Mouse (Mus musculus) midbrain, embryonic 11.5 days (tissue): Measurements from ENCODE around the gene Zzef1. TPM values are rescaled to one million over a fixed set of nuclear protein-coding genes. Genes with fewer than 3 reads are reported as not detected.

Experiments
- ATAC-seq: fragments of 200-750 bp; cut with Nextera tagmentation; 2 replicates; pipeline ENCODE4 v1.8.0; 2017; ENCODE audit warnings: moderate TSS enrichment, moderate library complexity; ENCODE audit not compliant: low FRiP score
- DNase-seq: peaks from one replicate; pipeline ENCODE4 v3.0.0; 2015; ENCODE audit warnings: low spot score; ENCODE audit errors: missing footprints
- H3K27ac ChIP-seq: fragments of 300-500 bp; sonication (generic); 2 replicates; pipeline ENCODE4 v1.5.1; 2014; ENCODE audit warnings: low read depth, low read length
- H3K27me3 ChIP-seq: fragments of 300-500 bp; sonication (generic); 2 replicates; pipeline ENCODE4 v1.6.1; 2014; ENCODE audit warnings: mild to moderate bottlenecking, low read length, moderate library complexity, mixed read lengths; ENCODE audit not compliant: control insufficient read depth, insufficient read depth
- H3K36me3 ChIP-seq: fragments of 300-500 bp; sonication (generic); 2 replicates; pipeline ENCODE4 v1.6.1; 2014; ENCODE audit warnings: mild to moderate bottlenecking, low read length, moderate library complexity, mixed read lengths; ENCODE audit not compliant: control insufficient read depth, insufficient read depth
- H3K4me1 ChIP-seq: fragments of 300-500 bp; sonication (generic); 2 replicates; pipeline ENCODE4 v1.6.1; 2014; ENCODE audit warnings: low read length; ENCODE audit not compliant: control insufficient read depth, insufficient read depth
- H3K4me2 ChIP-seq: fragments of 300-500 bp; sonication (generic); 2 replicates; pipeline ENCODE4 v1.6.1; 2014; ENCODE audit warnings: mild to moderate bottlenecking, moderate library complexity
- H3K4me3 ChIP-seq: fragments of 300-500 bp; sonication (generic); 2 replicates; pipeline ENCODE4 v1.5.1; 2014; ENCODE audit warnings: low read depth, low read length
- H3K9ac ChIP-seq: fragments of 300-500 bp; sonication (generic); 2 replicates; pipeline ENCODE4 v1.6.1; 2014; ENCODE audit warnings: low read length
- H3K9me3 ChIP-seq: fragments of 300-500 bp; sonication (generic); 2 replicates; pipeline ENCODE4 v1.6.1; 2016; ENCODE audit warnings: low read length; ENCODE audit not compliant: control insufficient read depth
- WGBS: fragments of 180-500 bp; shearing (Covaris S2); extraction: QIAGEN DNeasy Blood & Tissue Kit; methylation state at CpG from one replicate; pipeline ENCODE4 v1.1.7; 2014; 5-methylcytosine and 5-hydroxymethylcytosine counted together
- polyA plus RNA-seq: library from polyadenylated mRNA; unstranded; fragments of >200 nt; fragmentation: Nextera tagmentation; extraction: Ambion mirVana; gene quantifications from 2 replicates; pipeline ENCODE4 v1.2.1, GENCODE M21; 2014

The Zzef1 gene
- polyA plus RNA-seq, 1 experiment from 2014 or later: 8.3 TPM

- Histone ChIP-seq H3K27ac (no peak overlapping the region), H3K9ac (no peak overlapping the region), H3K36me3 (peaks cover 15% of the 10 kb centered on the region), H3K4me2 (no peak overlapping the region), H3K4me3 (no peak overlapping the region), H3K9me3 (no peaks in the 10 kb centered on the region), H3K4me1 (no peaks in the 10 kb centered on the region), H3K27me3 (no peaks in the 10 kb centered on the region)
- 85% methylated on average over 4 of the region's 4 CpGs for WGBS
- no peak for DNase-seq
- no peak for ATAC-seq
Measured at GRCm38 (mm10) chr11:72908391-72908790, 112.4 kb downstream of the Zzef1 start.

DNA sequence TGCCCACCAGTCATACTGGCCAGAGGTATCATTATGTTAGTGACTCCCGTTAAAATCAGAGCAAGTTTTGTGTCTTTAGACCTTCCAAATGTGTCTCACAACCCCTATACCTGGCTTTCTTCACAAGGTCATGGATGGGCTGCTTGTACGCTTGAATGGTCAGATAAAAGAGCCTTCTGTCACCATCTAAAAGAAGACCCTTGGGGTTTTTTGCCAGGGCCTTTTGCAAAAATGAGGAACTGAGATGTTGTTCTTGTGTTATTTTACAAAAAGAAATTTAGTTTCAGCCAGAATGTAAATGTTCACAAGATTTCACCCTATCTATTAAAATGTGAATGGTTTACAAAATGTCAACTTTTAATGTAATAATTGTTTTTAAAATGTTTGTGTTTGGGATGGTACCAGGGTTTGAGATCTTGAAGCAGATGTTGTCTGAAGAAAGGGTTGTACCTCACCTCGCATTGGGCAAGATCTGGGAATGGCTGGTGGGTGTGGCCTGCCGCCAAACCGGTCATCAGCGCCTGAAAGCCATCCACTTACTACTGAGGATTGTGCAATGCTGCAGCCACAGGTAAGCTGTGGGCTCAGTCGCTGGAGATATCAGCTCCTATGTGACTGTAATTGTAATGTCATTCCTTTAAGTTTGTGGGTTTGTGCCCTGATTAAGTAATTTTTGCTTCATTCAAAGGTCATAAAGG is 121.4 kb downstream of the Zzef1 start:
- no peak for DNase-seq
- no peak overlapping the region for H3K27ac ChIP-seq
- H3K4me2 ChIP-seq: no peak overlapping the region
- no peak for ATAC-seq
- H3K9ac ChIP-seq: no peak overlapping the region
- H3K4me3 ChIP-seq: no peak overlapping the region
- no peaks in the 10 kb centered on the region for H3K4me1 ChIP-seq
- H3K36me3 ChIP-seq: peaks cover 12% of the 10 kb centered on the region; the same call in 1 of the 2 replicates
- no peaks in the 10 kb centered on the region for H3K27me3 ChIP-seq
- 83% methylated on average over 7 of the region's 7 CpGs for WGBS
- H3K9me3 ChIP-seq: no peaks in the 10 kb centered on the region

DNA sequence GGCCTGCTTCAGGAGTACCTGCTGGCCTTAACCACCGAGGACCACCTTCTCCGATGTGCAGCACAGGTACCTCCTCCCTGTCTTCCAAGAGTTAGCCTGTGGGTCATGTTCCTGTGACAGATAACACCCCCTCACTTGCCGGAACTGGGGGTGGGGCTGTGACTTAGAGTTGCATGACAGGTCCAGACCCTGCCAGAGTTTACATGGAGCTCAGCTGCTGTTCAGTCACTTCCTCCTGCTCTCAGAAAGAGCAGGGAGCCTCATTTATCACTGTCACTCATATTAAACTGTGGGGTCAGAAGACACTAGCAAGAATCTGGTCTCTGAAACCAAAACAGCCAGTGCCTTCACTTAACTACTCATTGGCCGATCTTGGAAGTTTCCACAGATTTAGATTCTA is 127.1 kb downstream of the Zzef1 start:
- WGBS: 92% methylated on average over 4 of the region's 4 CpGs
- H3K27ac ChIP-seq: no peak overlapping the region
- H3K4me2 ChIP-seq: no peak overlapping the region
- ATAC-seq: no peak
- no peak for DNase-seq
- no peak overlapping the region for H3K9ac ChIP-seq
- H3K4me3 ChIP-seq: no peak overlapping the region
- peaks cover 8% of the 10 kb centered on the region for H3K36me3 ChIP-seq
- no peaks in the 10 kb centered on the region for H3K4me1 ChIP-seq
- no peaks in the 10 kb centered on the region for H3K27me3 ChIP-seq
- H3K9me3 ChIP-seq: no peaks in the 10 kb centered on the region

GRCm38 (mm10) chr11:72924458-72924857 is 128.4 kb downstream of the Zzef1 start:
- no peak overlapping the region for H3K4me3 ChIP-seq
- H3K27me3 ChIP-seq: no peaks in the 10 kb centered on the region
- ATAC-seq (no peak), DNase-seq (no peak)
- H3K27ac ChIP-seq: no peak overlapping the region
- 96% methylated on average over 1 of the region's 1 CpGs for WGBS
- no peaks in the 10 kb centered on the region for H3K4me1 ChIP-seq
- no peak overlapping the region for H3K9ac ChIP-seq
- no peaks in the 10 kb centered on the region for H3K9me3 ChIP-seq
- peaks cover 6% of the 10 kb centered on the region; the same call in 1 of the 2 replicates for H3K36me3 ChIP-seq
- H3K4me2 ChIP-seq: no peak overlapping the region

GRCm38 (mm10) chr11:72925067-72925466 is 129.0 kb downstream of the Zzef1 start:
- DNase-seq (no peak), ATAC-seq (no peak)
- H3K36me3 ChIP-seq: peaks cover 6% of the 10 kb centered on the region; the same call in 1 of the 2 replicates
- no peak overlapping the region for H3K4me2 ChIP-seq
- 70% methylated on average over 2 of the region's 2 CpGs for WGBS
- H3K27me3 ChIP-seq: no peaks in the 10 kb centered on the region
- no peak overlapping the region for H3K27ac ChIP-seq
- no peak overlapping the region for H3K4me3 ChIP-seq
- H3K4me1 ChIP-seq: no peaks in the 10 kb centered on the region
- no peak overlapping the region for H3K9ac ChIP-seq
- H3K9me3 ChIP-seq: no peaks in the 10 kb centered on the region

- WGBS: 53% methylated on average over 13 of the region's 13 CpGs
Measured at GRCm38 (mm10) chr11:72926226-72926890, 130.3 kb downstream of the Zzef1 start.

GRCm38 (mm10) chr11:72928516-72928915 is 132.5 kb downstream of the Zzef1 start:
- ATAC-seq: no peak
- no peak for DNase-seq

More at GRCm38 (mm10) chr11:72926226-72926890, 130.3 kb downstream of the Zzef1 start:
- H3K4me1 ChIP-seq: no peaks in the 10 kb centered on the region
- H3K27ac ChIP-seq: no peak overlapping the region
- no peak overlapping the region for H3K9ac ChIP-seq
- ATAC-seq (peak; percentile 81), DNase-seq (peak; percentile 93)
- H3K9me3 ChIP-seq: no peaks in the 10 kb centered on the region
- no peak overlapping the region for H3K4me3 ChIP-seq
- peaks cover 6% of the 10 kb centered on the region; the same call in 1 of the 2 replicates for H3K36me3 ChIP-seq
- H3K4me2 ChIP-seq: no peak overlapping the region
- H3K27me3 ChIP-seq: no peaks in the 10 kb centered on the region

DNA sequence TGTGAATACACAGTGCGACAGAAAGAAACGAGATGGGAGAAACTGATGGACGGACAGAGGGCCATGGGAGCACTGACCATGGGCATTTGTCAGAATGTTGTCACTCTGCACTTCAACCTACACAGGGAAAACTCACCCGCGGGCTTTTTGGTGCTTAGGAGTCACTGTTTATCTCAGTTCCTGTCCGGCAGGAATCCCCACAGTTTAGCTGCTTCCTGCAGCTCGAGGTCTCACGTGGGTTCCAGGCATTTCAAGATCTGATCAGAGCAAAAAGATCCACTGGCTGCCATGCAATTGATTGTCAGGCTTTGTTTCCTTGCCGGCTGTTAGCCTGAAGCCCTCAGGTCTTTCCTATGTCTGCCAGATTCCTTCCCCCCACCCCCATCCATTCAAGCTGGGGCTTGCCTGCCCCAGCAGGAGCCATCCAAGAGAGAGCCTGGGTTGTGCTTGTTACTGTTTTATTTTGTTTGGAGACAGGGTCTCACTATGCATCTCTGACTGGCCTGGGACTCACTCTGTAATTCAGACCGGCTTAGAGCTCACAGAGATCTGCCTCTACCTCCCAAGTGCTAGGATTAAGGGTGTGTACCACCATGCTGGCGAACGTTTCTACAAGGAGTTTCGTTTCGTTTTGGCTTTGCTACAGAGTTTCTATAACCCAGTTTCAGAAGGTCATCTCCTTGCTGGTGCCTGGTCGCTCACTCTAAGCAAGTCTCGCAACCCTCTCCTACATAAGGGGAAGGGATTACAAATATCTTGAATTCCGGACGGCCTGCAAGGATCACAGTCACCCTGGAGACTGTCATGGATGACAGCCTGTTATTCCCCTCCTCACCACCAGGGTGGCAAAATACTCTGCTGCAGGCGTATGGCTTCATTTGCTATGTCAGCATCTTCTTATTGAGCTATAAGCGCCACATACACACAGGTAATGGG is 144.4 kb downstream of the Zzef1 start:
- no peaks in the 10 kb centered on the region for H3K9me3 ChIP-seq
- peak; percentile 85 for ATAC-seq

More at GRCm38 (mm10) chr11:72928516-72928915, 132.5 kb downstream of the Zzef1 start:
- Histone ChIP-seq H3K36me3 (peaks cover 6% of the 10 kb centered on the region; the same call in 1 of the 2 replicates), H3K4me3 (no peak overlapping the region), H3K4me1 (no peaks in the 10 kb centered on the region), H3K9me3 (no peaks in the 10 kb centered on the region), H3K4me2 (no peak overlapping the region), H3K27ac (no peak overlapping the region), H3K27me3 (no peaks in the 10 kb centered on the region), H3K9ac (no peak overlapping the region)
- WGBS: 72% methylated on average over 2 of the region's 2 CpGs

More for the DNA sequence above, 144.4 kb downstream of the Zzef1 start:
- H3K4me3 ChIP-seq: peak overlapping the region; percentile 20
- H3K27me3 ChIP-seq: no peaks in the 10 kb centered on the region
- H3K9ac ChIP-seq: peak overlapping the region; percentile 31
- peaks cover 5% of the 10 kb centered on the region for H3K4me1 ChIP-seq
- H3K36me3 ChIP-seq: no peaks in the 10 kb centered on the region
- peak; percentile 95 for DNase-seq
- no peak overlapping the region for H3K27ac ChIP-seq
- 21% methylated on average over 20 of the region's 20 CpGs for WGBS
- peak overlapping the region; percentile 45 for H3K4me2 ChIP-seq
